Mouse (Mus musculus): ENCODE results near the gene Rnf31. TPM values are rescaled to one million over a fixed set of nuclear protein-coding genes. Genes with fewer than 3 reads are reported as not detected.

Rnf31 gene
- total RNA-seq, 4 experiments from 2014 or later: 31.4 to 46.1 (median 38.0) TPM

DNA sequence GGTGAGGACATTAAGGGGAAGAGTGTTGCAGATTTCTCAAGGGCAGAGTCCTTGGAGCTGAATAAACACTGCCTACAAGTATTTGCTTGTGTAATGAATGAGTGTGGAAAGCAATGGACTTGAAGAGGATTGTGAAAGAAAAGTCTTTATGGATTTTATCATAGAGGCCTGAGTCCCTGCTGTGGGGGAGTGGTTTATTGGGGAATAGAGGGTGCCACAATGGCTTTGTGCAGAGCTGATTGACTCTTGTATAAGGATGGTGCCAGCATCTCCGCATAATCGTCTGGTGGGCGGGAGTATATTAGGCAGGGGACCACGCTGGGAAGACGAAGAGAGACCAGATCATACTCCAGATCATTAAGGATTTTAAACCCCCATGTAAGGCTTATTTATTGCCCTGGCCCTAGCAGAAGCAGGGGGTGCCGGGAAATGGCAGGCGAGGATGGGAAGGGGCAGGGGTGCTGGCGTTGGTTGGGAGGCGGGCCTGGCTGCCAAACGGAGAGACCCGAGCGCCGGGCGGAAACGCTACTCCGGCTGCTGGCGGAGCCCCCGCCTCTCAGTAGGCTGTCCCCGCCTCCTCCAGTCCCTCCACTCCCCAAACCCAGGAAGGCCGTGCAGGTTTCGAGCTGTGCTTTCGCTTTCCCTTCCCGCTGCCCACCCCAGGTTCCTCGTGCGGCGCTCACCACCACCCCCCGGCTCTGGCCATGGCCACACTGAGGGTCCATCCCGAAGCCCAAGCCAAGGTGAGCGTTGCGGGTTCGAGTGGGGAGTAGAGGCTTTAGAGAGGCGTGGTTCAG, 13.4 kb upstream of the Rnf31 start, which contains the start of gene Psme1:
TSS of gene Psme1 (plus strand) at position 253 of the 797 bp plus-strand sequence.
- DNase-seq (ENCODE audit: low spot score in 2 of 2): peak; percentile 41 to 59

DNA sequence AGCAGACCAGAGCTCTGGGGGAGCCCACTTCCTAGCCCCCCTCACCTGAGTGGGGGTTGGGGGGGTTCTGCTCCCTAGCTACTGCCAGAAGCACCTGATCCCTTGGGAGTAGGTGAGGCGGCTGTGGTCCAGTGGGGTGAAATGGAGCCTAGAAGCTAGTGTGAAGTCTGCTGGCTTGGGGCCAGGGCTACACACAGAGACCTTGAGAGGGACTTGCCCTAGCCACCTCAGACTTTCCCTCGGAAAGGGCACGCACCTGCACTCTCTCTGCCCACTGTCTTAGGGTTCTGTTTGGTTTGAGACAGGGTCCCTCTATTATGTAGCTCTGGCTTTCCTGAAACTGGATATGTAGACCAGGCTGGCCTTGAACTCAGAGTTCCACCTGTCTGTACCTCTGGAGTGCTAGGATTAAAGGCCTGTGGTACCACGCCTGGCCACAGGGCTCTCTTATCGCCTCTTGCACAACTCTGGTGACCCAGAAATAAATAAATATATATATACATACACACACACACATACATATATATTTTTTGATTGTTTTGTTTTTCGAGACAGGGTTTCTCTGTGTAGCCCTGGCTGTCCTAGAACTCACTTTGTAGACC, 12.7 kb upstream of the Rnf31 start:
- no peak for DNase-seq (ENCODE audit: low spot score in 2 of 2)

DNA sequence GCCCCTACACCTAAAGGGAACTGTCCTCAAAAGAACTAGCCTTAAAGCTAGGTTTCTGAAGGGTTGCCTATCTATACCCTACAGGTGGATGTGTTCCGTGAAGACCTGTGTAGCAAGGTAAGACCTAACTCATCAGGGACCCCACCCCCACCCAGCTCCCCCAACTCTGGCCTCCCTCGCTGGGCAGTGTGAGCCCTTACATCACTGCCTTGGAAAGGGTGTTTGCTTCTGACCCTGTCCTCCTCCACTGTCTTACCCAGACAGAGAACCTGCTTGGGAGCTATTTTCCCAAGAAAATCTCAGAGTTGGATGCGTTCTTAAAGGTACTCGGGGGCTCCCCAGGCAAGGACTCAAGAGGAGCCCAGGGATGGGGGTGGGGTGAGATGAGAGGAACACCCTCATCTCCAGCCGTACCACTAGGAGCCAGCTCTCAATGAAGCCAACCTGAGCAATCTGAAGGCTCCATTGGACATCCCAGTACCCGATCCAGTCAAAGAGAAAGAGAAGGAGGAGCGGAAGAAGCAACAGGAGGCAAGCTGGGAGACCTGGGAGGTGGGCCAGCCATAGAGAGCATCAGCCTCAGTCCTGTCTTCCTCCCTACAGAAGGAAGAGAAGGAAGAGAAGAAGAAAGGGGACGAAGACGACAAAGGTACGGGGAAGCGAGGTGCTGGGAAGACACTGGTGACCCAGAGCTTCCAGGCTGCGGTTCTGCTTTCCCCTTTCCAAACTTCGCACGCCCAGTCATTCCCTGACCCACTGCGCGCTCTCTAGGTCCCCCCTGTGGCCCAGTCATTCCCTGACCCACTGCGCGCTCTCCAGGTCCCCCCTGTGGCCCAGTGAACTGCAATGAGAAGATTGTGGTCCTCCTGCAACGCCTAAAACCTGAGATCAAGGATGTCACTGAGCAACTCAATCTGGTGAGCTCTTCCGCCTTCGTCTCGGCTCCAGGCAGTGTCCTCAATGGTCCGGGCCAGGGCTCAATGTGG, 11.7 kb upstream of the Rnf31 start:
- DNase-seq (ENCODE audit: low spot score in 2 of 2): no peak

DNA sequence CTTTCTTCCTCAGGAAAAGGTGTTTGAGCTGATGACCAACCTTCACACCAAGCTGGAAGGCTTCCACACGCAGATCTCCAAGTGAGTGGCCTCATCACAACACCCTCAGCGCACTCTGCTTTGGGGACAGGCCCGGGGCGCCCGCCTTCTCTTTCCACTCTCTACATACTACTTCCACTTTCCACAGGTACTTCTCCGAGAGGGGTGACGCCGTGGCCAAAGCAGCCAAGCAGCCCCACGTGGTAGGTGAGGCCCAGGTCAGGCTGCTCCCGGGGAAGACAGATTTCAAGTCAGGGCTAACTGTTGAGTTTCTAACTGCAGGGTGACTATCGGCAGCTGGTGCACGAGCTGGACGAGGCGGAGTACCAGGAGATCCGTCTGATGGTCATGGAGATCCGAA, 10.8 kb upstream of the Rnf31 start:
- no peak for DNase-seq (ENCODE audit: low spot score in 2 of 2)

DNA sequence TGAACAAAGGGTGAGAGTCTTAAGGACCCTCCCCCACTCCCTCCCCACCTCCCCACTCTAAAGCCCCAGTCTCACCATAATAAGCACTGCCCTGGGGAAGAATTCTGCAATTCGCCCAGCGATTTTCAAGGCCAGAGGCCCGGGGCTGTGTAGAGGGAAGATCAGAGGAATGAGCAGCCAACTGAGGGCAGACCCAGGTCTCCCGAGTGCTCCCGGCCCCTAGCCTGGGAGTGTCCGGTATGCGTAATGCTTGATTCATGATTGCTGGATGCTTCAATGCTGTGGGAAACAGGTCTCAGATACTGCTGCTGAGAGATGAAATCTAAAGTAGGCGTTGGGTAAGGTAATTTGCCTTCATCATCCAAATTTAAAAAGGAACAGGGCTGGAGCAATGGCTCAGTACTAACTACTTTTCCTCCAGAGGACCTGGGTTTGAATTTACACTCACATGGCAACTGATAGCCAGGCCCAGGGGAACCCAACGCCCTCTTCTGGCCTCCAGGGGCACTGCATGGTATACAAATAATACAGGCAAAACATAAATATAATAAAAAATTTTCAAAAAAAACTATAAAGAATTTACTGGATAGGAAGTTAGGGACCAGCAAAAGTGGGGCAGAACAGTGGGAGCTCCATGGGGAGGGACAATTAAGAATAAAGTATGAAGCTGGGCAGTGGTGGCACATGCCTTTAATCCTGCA, 9.4 kb upstream of the Rnf31 start:
- DNase-seq (ENCODE audit: low spot score in 2 of 2): no peak

DNA sequence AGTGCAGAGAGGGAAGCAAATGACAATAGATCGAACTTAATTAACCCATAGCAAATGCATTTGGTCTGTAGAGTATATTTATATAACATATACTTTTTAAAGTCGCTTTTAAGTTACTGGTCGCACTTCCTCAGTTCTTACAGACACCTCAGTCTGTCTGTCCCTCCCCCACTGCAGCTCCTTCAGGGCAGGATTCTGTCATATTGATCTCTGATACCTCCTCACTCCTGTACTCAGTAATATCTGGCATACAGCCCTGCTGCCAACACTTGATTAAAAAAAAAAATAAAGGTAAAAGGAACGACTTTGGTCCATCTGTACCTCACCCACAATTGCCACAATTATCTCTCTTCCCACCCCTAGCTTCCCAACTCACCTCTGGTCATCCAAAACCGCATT, 7.2 kb upstream of the Rnf31 start:
- DNase-seq (ENCODE audit: low spot score in 2 of 2): no peak

DNA sequence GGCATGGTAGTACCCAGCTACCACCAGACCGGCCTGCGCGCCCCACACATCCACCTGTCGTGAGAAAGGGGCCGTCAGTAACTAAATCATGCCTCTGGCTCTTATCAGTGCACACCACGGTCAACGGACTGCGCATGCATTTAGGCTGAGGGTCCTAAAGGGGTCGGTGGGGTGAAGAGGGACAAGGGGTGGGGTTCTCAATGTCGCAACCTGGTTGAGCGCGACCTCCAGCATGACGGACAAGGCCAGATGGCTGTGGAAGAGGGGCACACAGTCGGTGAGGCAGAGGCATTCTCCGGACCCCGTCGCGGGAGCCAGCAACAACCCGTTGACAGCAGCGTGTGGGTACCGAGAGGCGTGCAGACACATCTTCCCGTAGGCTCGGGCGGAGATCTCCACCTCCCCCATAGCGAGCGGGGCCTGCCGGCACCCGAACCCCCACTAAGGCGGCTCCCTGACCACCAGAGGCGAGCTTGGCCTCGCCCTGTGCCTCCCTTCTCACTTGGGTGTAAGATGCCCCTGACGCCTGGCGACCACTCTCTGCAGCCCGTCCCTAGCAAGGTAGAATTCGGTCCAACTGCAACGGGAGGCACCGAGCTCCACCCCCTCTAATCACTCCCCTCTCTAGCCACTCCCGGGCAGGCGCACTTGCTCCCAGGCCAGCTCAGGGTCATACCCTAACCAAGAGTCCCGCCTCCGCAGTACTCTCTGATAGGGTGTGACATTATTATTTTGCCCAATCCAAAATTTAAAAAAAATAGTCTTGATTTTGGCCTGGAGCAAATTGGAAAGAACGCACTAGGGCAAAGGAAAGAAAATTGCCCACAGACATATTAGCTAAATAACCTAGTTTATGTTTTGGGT, 6.6 kb upstream of the Rnf31 start, which contains the start of gene Emc9:
TSS of gene Emc9 (minus strand) at position 601 of the 864 bp plus-strand sequence.
- DNase-seq (ENCODE audit: low spot score in 2 of 2): peak in 1 of 2 experiments; percentile 51

DNA sequence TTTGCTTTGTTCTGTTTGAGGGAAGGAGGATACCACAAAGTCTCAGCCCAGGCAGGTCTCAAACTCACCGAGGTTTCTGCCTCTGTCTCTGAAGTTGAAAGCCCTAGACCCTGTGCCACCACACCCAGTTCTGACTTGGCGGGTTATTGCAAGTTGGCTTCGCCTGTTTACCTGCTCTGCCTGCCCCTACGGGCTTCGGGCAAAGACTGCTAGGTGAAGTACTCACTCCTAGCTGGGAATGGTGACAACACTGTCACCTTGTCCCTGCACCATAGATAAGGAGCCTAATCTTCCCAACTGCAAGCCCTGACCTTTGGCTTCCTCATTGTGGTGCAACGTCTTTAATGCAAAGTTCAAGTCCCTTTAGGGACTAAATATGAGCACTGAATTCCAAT, 5.9 kb upstream of the Rnf31 start:
- no peak for DNase-seq (ENCODE audit: low spot score in 2 of 2)

DNA sequence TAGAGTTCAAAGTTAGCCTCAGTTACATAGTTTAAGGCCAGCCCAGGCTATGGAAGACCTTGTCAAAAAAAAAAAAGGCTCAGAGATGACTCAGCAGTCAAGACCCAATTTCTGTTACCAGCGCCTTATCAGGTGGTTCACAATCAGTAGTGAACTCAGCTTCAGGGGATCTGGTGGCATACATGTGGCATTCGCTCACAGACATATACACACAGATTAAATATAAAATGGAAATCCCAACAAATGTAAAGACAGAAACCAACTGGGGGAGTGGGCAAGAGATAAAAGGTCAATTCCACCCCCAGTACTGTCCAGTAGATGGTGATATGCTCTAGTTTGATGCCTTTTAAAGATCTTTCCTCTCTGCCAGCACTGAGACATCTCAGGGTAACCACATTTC, 5.4 kb upstream of the Rnf31 start:
- no peak for DNase-seq (ENCODE audit: low spot score in 2 of 2)

DNA sequence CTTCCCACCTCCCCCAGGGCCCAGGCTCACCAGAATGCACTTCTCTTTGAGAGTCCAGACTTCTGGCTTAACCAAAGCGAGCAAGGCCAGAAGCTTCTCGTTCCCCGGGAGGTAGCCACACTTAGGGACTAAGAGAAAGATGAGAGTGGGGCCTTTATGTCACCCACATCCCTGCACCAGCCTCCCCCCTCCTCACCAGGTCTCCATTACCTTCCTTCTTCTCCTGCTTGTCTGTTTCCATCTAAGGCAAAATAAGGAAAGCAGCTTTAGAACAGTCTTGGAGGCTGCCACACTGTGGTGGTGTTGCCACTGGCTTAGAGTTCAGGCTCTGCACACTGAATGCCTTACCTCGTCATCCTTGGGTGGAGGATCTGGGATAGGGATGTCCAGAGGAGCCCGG, 2.2 kb upstream of the Rnf31 start:
- DNase-seq (ENCODE audit: low spot score in 2 of 2): no peak

DNA sequence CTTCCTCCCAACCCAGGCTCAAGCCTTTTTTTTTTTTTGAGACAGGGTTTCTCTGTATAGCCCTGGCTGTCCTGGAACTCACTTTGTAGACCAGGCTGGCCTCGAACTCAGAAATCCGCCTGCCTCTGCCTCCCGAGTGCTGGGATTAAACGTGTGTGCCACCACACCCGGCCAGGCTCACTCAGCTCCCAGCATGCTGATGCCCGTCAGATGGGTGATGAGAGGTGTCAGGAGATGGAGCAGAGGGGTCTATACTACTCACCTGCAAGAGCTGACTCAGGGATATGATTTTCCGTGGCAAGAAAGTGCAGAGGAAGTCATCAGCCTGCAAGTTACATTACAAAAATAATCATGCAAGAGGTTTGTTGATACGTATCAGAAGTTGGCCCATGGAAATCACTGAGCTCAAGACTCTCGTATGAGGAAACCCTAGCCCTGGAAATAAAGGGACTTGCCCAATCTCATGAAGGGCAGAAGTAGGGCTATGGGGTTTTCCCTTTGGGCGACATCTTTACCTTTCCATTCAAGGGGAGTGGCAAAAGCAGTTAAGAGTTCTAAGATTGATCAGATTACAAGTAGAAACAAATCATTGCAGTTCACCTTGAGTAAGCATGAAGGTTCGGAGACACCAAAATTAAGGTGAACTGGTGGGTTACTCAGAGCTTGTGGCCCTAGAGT, 1.6 kb upstream of the Rnf31 start:
- no peak for DNase-seq (ENCODE audit: low spot score in 2 of 2)

DNA sequence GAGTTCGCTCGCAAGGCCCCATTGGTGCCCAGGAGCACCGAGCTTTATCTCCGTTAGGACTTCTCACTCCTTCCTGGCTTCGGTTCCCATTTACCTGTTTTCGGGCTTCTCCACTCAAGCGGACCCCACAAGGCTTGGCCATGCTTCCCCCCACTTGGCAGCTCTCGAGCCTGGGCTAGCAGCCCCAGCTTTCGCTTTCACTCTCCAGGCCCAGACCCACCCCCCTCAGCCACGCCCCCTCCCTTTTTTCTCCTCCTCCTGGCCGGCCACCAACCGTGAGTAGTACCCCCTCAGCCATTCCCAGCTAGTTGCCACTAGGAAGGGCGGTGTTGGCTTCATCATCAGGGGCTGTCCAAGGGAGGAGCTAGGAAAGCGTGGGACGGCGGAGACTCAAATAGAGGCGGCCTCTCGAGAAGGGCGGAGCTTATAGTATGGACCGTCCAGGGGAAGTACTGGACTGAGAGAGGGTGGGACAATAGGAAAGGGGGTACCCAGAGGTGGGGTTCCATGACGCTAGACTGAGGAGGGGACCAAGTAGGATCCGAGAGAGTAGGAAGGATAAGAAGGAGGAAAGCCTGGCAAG, 669 bp upstream of the Rnf31 start, which contains the start of gene Psme2:
TSS of gene Psme2 (minus strand) at position 366 of the 583 bp plus-strand sequence.
- peak in 1 of 2 experiments; percentile 95 for DNase-seq (ENCODE audit: low spot score in 2 of 2)

DNA sequence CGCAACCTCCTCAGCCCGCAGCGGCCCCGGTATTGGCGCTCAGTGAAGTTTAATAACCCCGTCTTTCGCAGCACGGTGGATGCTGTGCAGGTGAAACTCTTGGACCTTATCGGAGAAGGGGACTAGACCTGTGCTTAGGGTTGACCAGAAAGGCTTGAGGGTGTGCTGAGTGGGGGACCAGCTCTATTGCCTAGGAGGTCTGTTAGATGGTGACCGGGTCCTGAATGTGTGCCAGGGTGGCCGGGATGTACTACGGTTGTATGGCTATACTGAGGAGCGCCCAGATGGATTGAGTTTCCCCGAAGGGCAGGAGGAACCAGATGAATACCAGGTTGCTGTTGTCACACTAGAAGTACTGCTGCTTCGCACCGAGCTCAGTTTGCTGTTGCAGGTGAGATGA, 718 bp downstream of the Rnf31 start:
- no peak for DNase-seq (ENCODE audit: low spot score in 2 of 2)

DNA sequence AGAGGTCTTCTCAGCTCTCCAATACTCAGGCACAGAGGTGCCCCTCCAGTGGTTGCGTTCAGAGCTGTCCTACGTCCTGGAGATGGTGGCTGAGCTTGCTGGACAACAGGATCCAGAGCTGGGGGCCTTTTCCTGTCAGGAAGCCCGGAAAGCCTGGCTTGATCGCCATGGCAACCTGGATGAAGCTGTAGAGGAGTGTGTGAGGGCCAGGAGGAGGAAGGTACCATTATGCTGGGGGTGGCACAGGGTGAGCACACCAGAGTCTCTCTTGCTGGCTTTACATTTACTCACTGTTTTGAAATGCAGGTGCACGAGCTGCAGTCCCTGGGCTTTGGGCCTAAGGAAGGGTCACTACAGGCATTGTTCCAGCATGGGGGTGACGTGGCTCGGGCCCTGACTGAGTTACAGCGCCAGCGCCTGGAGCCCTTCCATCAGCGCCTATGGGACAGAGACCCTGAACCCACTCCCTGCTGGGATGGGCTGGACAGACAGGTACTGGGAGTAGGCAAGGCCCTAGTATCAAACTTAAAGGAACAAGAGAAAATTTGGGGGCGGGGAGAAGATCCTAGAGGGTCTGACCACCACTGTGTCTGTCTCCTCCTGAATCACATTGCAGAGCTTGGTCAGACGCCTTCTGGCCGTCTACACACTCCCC, 4.7 kb downstream of the Rnf31 start:
- DNase-seq (ENCODE audit: low spot score in 2 of 2): no peak

DNA sequence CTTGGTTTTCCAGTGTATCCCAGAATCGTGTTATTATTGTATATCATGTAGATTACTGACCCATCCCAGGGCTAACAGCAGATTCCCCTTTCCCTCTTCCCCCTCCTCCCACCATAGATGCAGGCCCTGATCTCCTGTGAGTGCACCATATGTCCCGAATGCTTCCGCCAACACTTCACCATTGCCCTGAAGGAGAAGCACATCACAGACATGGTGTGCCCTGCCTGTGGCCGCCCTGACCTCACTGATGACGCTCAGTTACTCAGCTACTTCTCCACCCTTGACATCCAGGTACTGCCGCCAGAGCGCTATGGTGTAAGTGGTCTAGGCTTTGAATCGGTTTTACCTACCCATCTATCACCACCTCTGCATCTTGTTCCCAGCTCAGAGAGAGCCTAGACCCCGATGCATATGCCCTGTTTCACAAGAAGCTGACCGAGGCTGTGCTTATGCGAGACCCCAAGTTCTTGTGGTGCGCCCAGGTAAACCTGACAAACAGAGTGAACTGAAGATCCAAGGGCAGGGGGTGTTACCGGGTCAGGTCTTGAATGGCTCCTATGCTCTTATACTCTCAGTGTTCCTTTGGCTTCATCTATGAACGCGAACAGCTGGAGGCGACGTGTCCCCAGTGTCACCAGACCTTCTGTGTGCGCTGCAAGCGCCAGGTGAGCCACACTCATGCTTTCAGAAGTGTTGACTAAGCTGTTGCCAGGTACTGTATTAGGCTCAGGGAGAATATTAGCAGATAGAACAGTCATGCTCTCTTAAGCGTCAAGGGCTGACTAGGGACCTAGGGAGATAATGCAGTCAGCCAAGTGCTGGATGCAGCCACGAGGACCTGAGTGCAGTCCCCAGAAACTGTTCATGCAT, 7.2 kb downstream of the Rnf31 start:
- no peak for DNase-seq (ENCODE audit: low spot score in 2 of 2)

DNA sequence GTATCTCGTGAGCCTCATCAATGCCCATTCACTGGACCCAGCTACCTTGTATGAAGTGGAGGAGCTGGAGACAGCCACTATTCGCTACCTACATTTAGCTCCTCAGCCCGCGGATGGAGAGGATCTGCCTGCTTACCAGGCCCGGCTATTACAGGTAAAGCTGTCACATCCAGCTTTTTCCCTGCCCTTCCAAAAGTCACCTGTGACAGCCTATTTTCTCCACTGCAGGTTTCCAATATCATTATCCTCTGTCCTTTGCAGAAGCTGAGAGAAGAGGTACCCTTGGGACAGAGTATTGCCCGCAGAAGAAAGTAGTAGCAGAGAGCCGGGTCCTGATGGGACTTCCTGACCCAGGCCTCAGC, 11.7 kb downstream of the Rnf31 start, which contains the start of gene Irf9:
TSS of gene Irf9 (plus strand) at position 301 of the 362 bp plus-strand sequence.
- DNase-seq (ENCODE audit: low spot score in 2 of 2): no peak

All from left cerebral cortex, adult 8-10 months (tissue).